Comparison of ENCODE assay signal across 29 mouse cellular contexts in the genomic region with DNA sequence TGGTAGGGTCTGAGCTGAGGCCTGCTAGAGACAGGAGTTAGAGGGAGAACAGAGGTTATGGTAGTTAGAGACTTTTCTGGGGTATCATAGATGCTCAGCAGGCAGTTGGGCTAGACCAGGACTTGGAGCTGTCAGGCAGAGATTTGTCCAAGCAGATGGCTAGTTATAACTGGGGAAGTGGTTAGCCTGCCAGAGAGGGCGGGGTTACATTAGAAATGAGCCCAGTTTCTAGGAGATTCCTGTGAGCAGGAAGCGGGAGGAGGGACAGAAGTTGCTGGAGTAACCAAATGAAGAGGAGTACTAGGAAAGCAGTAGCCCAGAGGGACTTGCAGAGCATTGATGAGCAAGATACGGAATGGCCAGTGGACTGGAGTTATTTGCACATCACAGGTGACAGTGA. TPM values are rescaled to one million over a fixed set of nuclear protein-coding genes. Genes with fewer than 3 reads are reported as not detected.
"Had no signal": no experiment of that assay in that cellular context is flagged by ENCODE, and none has a peak within 500 bp of the region (broad histone marks: within the 10 kb centered on the region; RNA-seq: fewer than 3 reads in every experiment).

No protein-coding gene starts in this region.

- H3K4me3 ChIP-seq: heart, adult 2 months; heart, embryonic 13.5 days; heart, embryonic 15.5 days; hindbrain, embryonic 13.5 days; hindbrain, embryonic 15.5 days; kidney, embryonic 15.5 days; limb, embryonic 13.5 days; limb, embryonic 15.5 days; liver, embryonic 12.5 days had no signal

- H3K36me3 ChIP-seq: heart, embryonic 13.5 days; heart, embryonic 15.5 days; hindbrain, embryonic 13.5 days; hindbrain, embryonic 15.5 days; kidney, embryonic 15.5 days; limb, embryonic 13.5 days; limb, embryonic 15.5 days; liver, embryonic 12.5 days had no signal

- H3K9ac ChIP-seq: heart, embryonic 13.5 days; heart, embryonic 15.5 days; hindbrain, embryonic 13.5 days; hindbrain, embryonic 15.5 days; kidney, embryonic 15.5 days; limb, embryonic 13.5 days; limb, embryonic 15.5 days; liver, embryonic 12.5 days; liver, embryonic 14.5 days had no signal

- H3K4me1 ChIP-seq: heart, embryonic 15.5 days; liver, embryonic 12.5 days had no signal

- DNase-seq: gastrocnemius, postnatal 14 days; gastrocnemius, postnatal 36 days; heart, adult 11 months; heart, adult 2 months; heart, postnatal 14 days; heart, postnatal 36 days; kidney, adult 18-20 months; kidney, adult 9 months; kidney, postnatal 14 days; kidney, postnatal 36 days; layer of hippocampus, adult 9-11 months; layer of hippocampus, postnatal 36 days; left cerebral cortex, postnatal 4 days had no signal

- ATAC-seq: hindbrain, postnatal 0 days; intestine, embryonic 16.5 days; liver, embryonic 12.5 days had no signal

- H3K4me2 ChIP-seq: heart, embryonic 11.5 days; heart, embryonic 13.5 days; heart, embryonic 15.5 days; hindbrain, embryonic 13.5 days; hindbrain, embryonic 15.5 days; kidney, embryonic 15.5 days; limb, embryonic 13.5 days; limb, embryonic 15.5 days; liver, embryonic 12.5 days had no signal

- H3K9me3 ChIP-seq: heart, embryonic 13.5 days; heart, embryonic 15.5 days; hindbrain, embryonic 13.5 days; hindbrain, embryonic 15.5 days; kidney, embryonic 15.5 days; limb, embryonic 13.5 days; limb, embryonic 15.5 days; liver, embryonic 12.5 days had no signal

- H3K27ac ChIP-seq: heart, adult 2 months; heart, embryonic 13.5 days; heart, embryonic 15.5 days; hindbrain, embryonic 13.5 days; hindbrain, embryonic 15.5 days; hindbrain, postnatal 0 days; kidney, embryonic 15.5 days; limb, embryonic 13.5 days; limb, embryonic 15.5 days; liver, embryonic 12.5 days; liver, embryonic 14.5 days had no signal

RNA-seq across cellular contexts. Expression of gene Lbx1, which starts 16.8 kb away (rescaled TPM):
- polyA plus RNA-seq: heart, adult 2 months; heart, embryonic 13.5 days; heart, embryonic 15.5 days; heart, postnatal 0 days; intestine, embryonic 14.5 days; intestine, embryonic 16.5 days; large intestine, adult 2 months; liver, adult 2 months; liver, embryonic 14.5 days had no signal
